Mouse (Mus musculus): ENCODE measurements around the gene Zbtb38. TPM values are rescaled to one million over a fixed set of nuclear protein-coding genes. Genes with fewer than 3 reads are reported as not detected.
A peak's percentile ranks its signal among the peaks of the same experiment; 100 is the strongest.

Zbtb38 gene
- polyA plus RNA-seq, 1 experiment, result 0.01 TPM

DNA sequence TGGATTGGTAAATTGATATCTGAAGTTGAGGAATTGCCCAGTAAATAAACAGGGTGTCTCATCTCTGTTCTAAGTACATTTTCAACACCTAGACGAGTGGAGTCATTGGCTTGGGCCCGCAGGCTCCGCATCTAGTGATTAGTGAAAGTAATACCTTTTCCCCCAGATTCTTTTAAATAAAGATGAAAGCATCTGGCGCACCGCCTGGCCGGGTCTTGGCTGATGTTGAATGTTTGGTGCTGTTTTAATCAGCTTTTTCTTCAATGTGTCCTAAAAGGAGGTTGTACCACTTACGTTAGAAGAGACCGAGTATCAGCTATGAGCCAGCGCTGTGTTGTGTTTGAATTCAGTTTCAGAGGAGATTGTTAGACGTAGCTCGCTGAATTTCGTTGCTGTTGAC is 81.4 kb downstream of the Zbtb38 start:
- TF ChIP-seq GATA1 (IDR thresholded peaks at IDR 0.05; ENCODE audit: low read length), result no peak
- no peak for TF ChIP-seq TAL1 (IDR thresholded peaks at IDR 0.05; ENCODE audit: low read length)
- no peaks in the 10 kb centered on the region for H3K9me3 ChIP-seq (ENCODE audit: control insufficient read depth, low read length)
- H3K27me3 ChIP-seq (ENCODE audit: control insufficient read depth), result no peaks in the 10 kb centered on the region
- H3K4me1 ChIP-seq (ENCODE audit: control insufficient read depth), result peaks cover 7% of the 10 kb centered on the region
- H3K4me3 ChIP-seq (replicated peaks), result no peak overlapping the region
- no peaks in the 10 kb centered on the region for H3K36me3 ChIP-seq (ENCODE audit: control insufficient read depth)

DNA sequence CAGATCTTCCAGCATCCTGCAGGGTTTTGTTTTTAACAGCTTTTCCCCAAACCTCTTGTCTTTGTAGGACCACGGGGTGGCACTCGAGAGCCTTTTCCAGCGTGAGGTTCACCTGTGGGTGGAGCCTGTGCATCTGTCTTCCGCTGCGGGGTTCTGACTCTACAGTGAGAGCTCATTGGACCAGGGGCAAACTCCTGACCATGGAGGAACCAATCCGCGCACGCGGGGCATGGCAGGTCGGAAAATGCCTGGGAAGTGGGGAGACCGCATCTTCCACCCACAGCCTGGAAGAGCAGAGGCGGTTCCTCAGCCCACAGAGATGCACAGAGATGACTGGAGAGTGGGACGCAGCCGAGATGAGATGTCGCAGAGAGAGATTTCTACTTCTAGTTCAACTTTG is 82.8 kb downstream of the Zbtb38 start:
- Histone ChIP-seq H3K27me3 (ENCODE audit: control insufficient read depth) (no peaks in the 10 kb centered on the region), H3K4me1 (ENCODE audit: control insufficient read depth) (peaks cover 7% of the 10 kb centered on the region), H3K4me3 (replicated peaks) (peak overlapping the region; percentile 50), H3K36me3 (ENCODE audit: control insufficient read depth) (no peaks in the 10 kb centered on the region), H3K9me3 (ENCODE audit: control insufficient read depth, low read length) (no peaks in the 10 kb centered on the region)
- no peak for TF ChIP-seq GATA1 (IDR thresholded peaks at IDR 0.05; ENCODE audit: low read length)
- no peak for TF ChIP-seq TAL1 (IDR thresholded peaks at IDR 0.05; ENCODE audit: low read length)

DNA sequence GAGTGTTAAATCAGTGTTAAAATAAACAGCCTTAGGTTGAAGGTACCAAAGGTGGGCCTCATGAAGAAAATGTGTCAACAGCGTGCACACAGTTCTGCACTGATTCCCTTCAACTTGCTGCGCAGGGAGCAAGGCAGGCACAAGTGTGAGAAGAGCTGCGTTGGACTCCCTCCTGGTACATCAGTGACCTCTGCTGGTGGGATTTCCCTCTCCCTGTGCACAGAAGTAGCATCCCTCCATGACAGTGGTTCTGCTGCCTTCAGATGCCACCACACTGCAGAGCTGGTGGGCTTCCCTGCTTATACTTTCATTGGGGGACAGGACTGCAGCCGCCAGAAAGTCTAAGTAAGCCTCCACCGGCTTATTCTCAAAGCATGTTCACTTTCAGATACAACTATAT is 84.0 kb downstream of the Zbtb38 start:
- no peaks in the 10 kb centered on the region for H3K9me3 ChIP-seq (ENCODE audit: control insufficient read depth, low read length)
- no peaks in the 10 kb centered on the region for H3K27me3 ChIP-seq (ENCODE audit: control insufficient read depth)
- no peaks in the 10 kb centered on the region for H3K36me3 ChIP-seq (ENCODE audit: control insufficient read depth)
- peaks cover 7% of the 10 kb centered on the region for H3K4me1 ChIP-seq (ENCODE audit: control insufficient read depth)
- no peak for TF ChIP-seq TAL1 (IDR thresholded peaks at IDR 0.05; ENCODE audit: low read length)
- no peak for TF ChIP-seq GATA1 (IDR thresholded peaks at IDR 0.05; ENCODE audit: low read length)
- no peak overlapping the region for H3K4me3 ChIP-seq (replicated peaks)

DNA sequence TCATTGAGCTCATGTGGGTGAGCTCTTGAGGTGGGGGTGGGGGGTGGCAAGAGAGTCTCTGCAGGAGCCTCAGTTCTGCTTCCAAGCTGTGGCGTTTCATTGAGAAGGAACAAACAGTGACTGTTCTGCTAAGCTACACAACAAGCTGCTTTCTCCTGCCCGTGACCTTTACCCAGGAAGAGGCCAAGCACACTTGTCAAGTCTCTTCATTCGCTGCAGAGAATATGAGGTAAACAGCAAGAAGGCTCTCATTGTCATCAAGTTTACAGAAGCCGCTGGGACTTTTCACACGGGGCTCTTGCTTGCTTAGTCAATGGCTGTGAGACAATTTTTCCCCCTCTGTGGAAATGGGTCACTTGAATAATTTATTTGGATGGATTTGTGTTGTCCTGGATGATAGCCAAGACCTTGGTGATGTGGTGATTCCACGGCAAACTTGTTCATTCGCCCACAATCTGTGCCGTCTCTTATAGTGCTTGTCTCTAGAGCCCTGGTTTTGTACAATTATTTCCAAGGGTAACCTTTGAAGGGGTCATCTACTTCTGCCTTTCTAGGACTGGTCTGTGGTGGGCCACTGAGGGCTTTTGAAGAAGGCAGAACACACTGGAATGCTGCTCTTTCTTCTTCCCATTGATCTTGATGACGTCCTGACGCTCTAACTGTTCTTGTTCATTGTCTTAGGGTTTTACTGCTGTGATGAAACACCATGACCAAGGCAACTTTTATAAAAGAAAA is 92.0 kb downstream of the Zbtb38 start:
- Histone ChIP-seq H3K4me3 (replicated peaks) (no peak overlapping the region), H3K9me3 (ENCODE audit: control insufficient read depth, low read length) (no peaks in the 10 kb centered on the region), H3K36me3 (ENCODE audit: control insufficient read depth) (no peaks in the 10 kb centered on the region), H3K4me1 (ENCODE audit: control insufficient read depth) (no peaks in the 10 kb centered on the region), H3K27me3 (ENCODE audit: control insufficient read depth) (no peaks in the 10 kb centered on the region)
- TF ChIP-seq TAL1 (IDR thresholded peaks at IDR 0.05; ENCODE audit: low read length) (no peak), GATA1 (IDR thresholded peaks at IDR 0.05; ENCODE audit: low read length) (no peak)

DNA sequence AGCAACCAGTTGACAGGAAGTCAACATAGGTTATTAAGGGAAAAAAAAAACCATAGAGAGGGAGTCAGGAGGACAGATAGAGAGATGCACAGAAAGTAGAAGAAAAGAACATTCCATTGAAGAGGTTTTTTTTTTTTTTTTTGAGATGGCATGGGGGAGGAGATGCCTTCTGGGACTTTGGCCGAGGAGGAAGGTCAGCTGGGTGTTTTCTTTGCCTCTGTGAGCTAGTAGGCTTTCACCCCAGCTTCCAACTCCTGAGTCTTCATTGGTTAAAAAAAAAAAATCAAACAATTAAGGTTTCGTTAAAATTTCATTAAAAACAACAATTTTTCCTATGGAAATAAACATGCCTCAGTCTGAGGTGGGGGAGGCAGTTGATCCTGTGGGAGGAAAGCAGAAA is 92.8 kb downstream of the Zbtb38 start:
- no peak for TF ChIP-seq TAL1 (IDR thresholded peaks at IDR 0.05; ENCODE audit: low read length)
- no peak for TF ChIP-seq GATA1 (IDR thresholded peaks at IDR 0.05; ENCODE audit: low read length)
- Histone ChIP-seq H3K27me3 (ENCODE audit: control insufficient read depth) (no peaks in the 10 kb centered on the region), H3K4me3 (replicated peaks) (no peak overlapping the region), H3K9me3 (ENCODE audit: control insufficient read depth, low read length) (no peaks in the 10 kb centered on the region), H3K4me1 (ENCODE audit: control insufficient read depth) (no peaks in the 10 kb centered on the region), H3K36me3 (ENCODE audit: control insufficient read depth) (no peaks in the 10 kb centered on the region)

DNA sequence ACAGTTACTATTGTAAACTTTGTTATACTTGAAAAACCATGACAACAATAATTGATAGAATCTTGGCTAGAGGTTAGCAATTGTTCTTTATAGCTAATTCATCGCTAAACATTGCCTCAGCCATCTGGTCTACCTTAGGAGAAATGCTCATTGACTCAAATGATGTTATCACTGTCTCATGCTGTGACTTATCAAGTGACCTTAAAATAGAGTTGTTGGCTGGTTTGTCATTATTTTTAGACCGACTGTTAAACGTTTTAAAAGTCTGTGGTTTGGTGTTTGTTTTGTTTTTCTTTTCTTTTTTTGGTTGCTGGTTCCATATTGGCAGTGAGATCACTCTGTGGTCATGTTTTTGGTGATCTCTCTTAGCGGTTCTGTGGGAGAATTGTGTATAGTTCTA is 99.1 kb downstream of the Zbtb38 start:
- Histone ChIP-seq H3K27me3 (ENCODE audit: control insufficient read depth) (peaks cover 3% of the 10 kb centered on the region; the same call in 1 of the 2 replicates), H3K9me3 (ENCODE audit: control insufficient read depth, low read length) (no peaks in the 10 kb centered on the region), H3K36me3 (ENCODE audit: control insufficient read depth) (no peaks in the 10 kb centered on the region), H3K4me3 (replicated peaks) (no peak overlapping the region), H3K4me1 (ENCODE audit: control insufficient read depth) (no peaks in the 10 kb centered on the region)
- no peak for TF ChIP-seq TAL1 (IDR thresholded peaks at IDR 0.05; ENCODE audit: low read length)
- no peak for TF ChIP-seq GATA1 (IDR thresholded peaks at IDR 0.05; ENCODE audit: low read length)

DNA sequence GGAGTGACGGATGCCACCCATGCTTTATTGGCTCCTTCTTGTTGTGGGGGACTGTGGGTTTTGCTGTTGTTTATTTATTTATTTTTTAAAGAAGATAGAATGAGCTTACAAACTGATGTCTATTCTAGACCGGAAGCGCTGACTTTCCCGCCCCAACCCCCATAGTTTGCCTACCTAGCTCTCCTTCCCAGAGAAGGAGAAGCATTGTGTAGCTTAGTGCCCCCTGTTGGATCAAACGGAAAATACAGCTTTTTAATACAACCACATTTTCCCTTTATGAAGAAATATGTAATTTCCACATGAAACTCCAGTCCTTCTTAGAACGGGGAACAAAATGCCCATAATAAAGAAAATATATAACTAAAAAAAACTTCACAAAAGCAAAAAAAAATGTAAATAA is 99.9 kb downstream of the Zbtb38 start:
- TF ChIP-seq TAL1 (IDR thresholded peaks at IDR 0.05; ENCODE audit: low read length), result no peak
- TF ChIP-seq GATA1 (IDR thresholded peaks at IDR 0.05; ENCODE audit: low read length), result no peak
- Histone ChIP-seq H3K36me3 (ENCODE audit: control insufficient read depth) (no peaks in the 10 kb centered on the region), H3K4me3 (replicated peaks) (no peak overlapping the region), H3K27me3 (ENCODE audit: control insufficient read depth) (peaks cover 3% of the 10 kb centered on the region; the same call in 1 of the 2 replicates), H3K4me1 (ENCODE audit: control insufficient read depth) (no peaks in the 10 kb centered on the region), H3K9me3 (ENCODE audit: control insufficient read depth, low read length) (no peaks in the 10 kb centered on the region)

GRCm38 (mm10) chr9:96650807-96651206 is 101.8 kb downstream of the Zbtb38 start:
- Histone ChIP-seq H3K4me1 (ENCODE audit: control insufficient read depth) (no peaks in the 10 kb centered on the region), H3K9me3 (ENCODE audit: control insufficient read depth, low read length) (no peaks in the 10 kb centered on the region), H3K27me3 (ENCODE audit: control insufficient read depth) (peaks cover 3% of the 10 kb centered on the region; the same call in 1 of the 2 replicates), H3K36me3 (ENCODE audit: control insufficient read depth) (no peaks in the 10 kb centered on the region), H3K4me3 (replicated peaks) (no peak overlapping the region)
- TF ChIP-seq TAL1 (IDR thresholded peaks at IDR 0.05; ENCODE audit: low read length) (no peak), GATA1 (IDR thresholded peaks at IDR 0.05; ENCODE audit: low read length) (no peak)

DNA sequence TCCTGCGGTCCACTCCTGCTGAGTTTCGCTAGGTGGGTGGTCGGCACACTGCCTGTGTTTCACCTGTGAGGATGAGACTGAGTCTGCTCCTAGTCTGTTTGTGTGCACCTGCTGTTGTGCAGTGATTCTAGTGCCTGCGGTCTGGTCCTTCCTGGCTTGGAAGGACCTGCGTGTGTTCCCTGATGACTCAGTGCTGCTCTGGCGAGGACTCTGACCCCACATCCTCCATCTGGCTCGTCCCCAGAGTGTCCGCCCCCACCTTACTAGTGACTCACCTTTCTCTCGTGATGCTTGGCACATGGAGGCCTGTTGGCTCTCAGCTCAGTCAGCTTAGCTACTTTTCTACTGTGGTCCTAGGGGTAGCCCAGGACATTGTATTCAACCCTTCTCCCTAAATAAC is 102.7 kb downstream of the Zbtb38 start:
- H3K4me1 ChIP-seq (ENCODE audit: control insufficient read depth), result no peaks in the 10 kb centered on the region

More for the DNA sequence above, 102.7 kb downstream of the Zbtb38 start:
- Histone ChIP-seq H3K36me3 (ENCODE audit: control insufficient read depth) (no peaks in the 10 kb centered on the region), H3K9me3 (ENCODE audit: control insufficient read depth, low read length) (no peaks in the 10 kb centered on the region), H3K27me3 (ENCODE audit: control insufficient read depth) (peaks cover 3% of the 10 kb centered on the region; the same call in 1 of the 2 replicates), H3K4me3 (replicated peaks) (no peak overlapping the region)
- TF ChIP-seq TAL1 (IDR thresholded peaks at IDR 0.05; ENCODE audit: low read length) (no peak), GATA1 (IDR thresholded peaks at IDR 0.05; ENCODE audit: low read length) (no peak)
